Mouse (Mus musculus): ENCODE data around the gene Cyb5r3.

DNA sequence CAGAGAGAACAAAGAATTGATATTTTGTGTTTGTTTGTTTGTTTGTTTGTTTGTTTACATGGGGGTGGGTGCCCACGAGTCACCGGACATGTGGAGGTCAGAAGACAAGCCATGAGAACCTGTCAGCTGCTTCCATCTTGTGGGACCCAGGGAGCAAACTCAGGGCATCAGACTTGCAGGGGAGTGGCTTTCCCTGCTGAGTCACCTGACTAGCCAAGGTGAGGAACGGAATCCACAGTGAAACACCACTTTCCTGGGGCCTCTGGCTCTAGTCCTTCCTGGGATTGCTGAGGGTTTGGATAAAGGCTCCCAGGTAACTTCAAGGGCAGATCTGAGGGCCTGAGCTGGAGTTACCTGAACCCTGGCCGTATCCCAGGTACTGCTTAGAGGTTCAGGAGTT lies 4.3 kb upstream of the Cyb5r3 start:
- TF ChIP-seq CTCF (IDR thresholded peaks at IDR 0.05; ENCODE audit: borderline replicate concordance, insufficient read depth, low read length) (no peak), POLR2A (IDR thresholded peaks at IDR 0.05; ENCODE audit: low read depth, low read length) (no peak)

Data from embryonic fibroblast, embryonic 13.5 days (primary cell).